Mouse (Mus musculus): ENCODE measurements around the gene Ptpn22. TPM values are rescaled to one million over a fixed set of nuclear protein-coding genes. Genes with fewer than 3 reads are reported as not detected.

Gene Ptpn22
- polyA plus RNA-seq, 1 experiment = 0.92 TPM

GRCm38 (mm10) chr3:103857036-103857805 is 2.4 kb upstream of the Ptpn22 start:
- DNase-seq (ENCODE audit: extremely low spot score in 1 of 2, low spot score in 1 of 2) = no peak

GRCm38 (mm10) chr3:103857977-103858563 is 1.5 kb upstream of the Ptpn22 start:
- no peak for DNase-seq (ENCODE audit: extremely low spot score in 1 of 2, low spot score in 1 of 2)

- DNase-seq (ENCODE audit: extremely low spot score in 1 of 2, low spot score in 1 of 2) = no peak
Observed at GRCm38 (mm10) chr3:103859851-103860391, 326 bp downstream of the Ptpn22 start.

- no peak for DNase-seq (ENCODE audit: extremely low spot score in 1 of 2, low spot score in 1 of 2)
Observed at GRCm38 (mm10) chr3:103862721-103863220, 3.2 kb downstream of the Ptpn22 start.

GRCm38 (mm10) chr3:103864200-103864599 is 4.6 kb downstream of the Ptpn22 start:
- no peak for DNase-seq (ENCODE audit: extremely low spot score in 1 of 2, low spot score in 1 of 2)

GRCm38 (mm10) chr3:103867424-103867971 is 7.9 kb downstream of the Ptpn22 start:
- no peak for DNase-seq (ENCODE audit: extremely low spot score in 1 of 2, low spot score in 1 of 2)

GRCm38 (mm10) chr3:103868008-103868407 is 8.4 kb downstream of the Ptpn22 start:
- DNase-seq (ENCODE audit: extremely low spot score in 1 of 2, low spot score in 1 of 2) = no peak

- DNase-seq (ENCODE audit: extremely low spot score in 1 of 2, low spot score in 1 of 2) = no peak
Observed at GRCm38 (mm10) chr3:103872663-103873098, 13.1 kb downstream of the Ptpn22 start.

- no peak for DNase-seq (ENCODE audit: extremely low spot score in 1 of 2, low spot score in 1 of 2)
Observed at GRCm38 (mm10) chr3:103874329-103874728, 14.7 kb downstream of the Ptpn22 start.

- peak in 1 of 2 experiments; percentile 10 for DNase-seq (ENCODE audit: extremely low spot score in 1 of 2, low spot score in 1 of 2)
Observed at GRCm38 (mm10) chr3:103885946-103886345, 26.4 kb downstream of the Ptpn22 start.

GRCm38 (mm10) chr3:103887581-103887980 is 28.0 kb downstream of the Ptpn22 start:
- peak in 1 of 2 experiments; percentile 79 for DNase-seq (ENCODE audit: extremely low spot score in 1 of 2, low spot score in 1 of 2)

- no peak for DNase-seq (ENCODE audit: extremely low spot score in 1 of 2, low spot score in 1 of 2)
Observed at GRCm38 (mm10) chr3:103893374-103893773, 33.8 kb downstream of the Ptpn22 start.

GRCm38 (mm10) chr3:103904705-103905104 is 45.1 kb downstream of the Ptpn22 start:
- no peak for DNase-seq (ENCODE audit: extremely low spot score in 1 of 2, low spot score in 1 of 2)

GRCm38 (mm10) chr3:103907335-103908030 is 47.9 kb downstream of the Ptpn22 start:
- no peak for DNase-seq (ENCODE audit: extremely low spot score in 1 of 2, low spot score in 1 of 2)

GRCm38 (mm10) chr3:103908781-103909180 is 49.2 kb downstream of the Ptpn22 start:
- no peak for DNase-seq (ENCODE audit: extremely low spot score in 1 of 2, low spot score in 1 of 2)

- DNase-seq (ENCODE audit: extremely low spot score in 1 of 2, low spot score in 1 of 2) = peak in 1 of 2 experiments; percentile 30
Observed at GRCm38 (mm10) chr3:103913451-103913961, 53.9 kb downstream of the Ptpn22 start.

- DNase-seq (ENCODE audit: extremely low spot score in 1 of 2, low spot score in 1 of 2) = peak; percentile 98
Observed at GRCm38 (mm10) chr3:103914010-103914669, 54.5 kb downstream of the Ptpn22 start, which contains the start of gene Rsbn1. Rsbn1 (plus strand) TSS chr3:103914120.

GRCm38 (mm10) chr3:103914732-103915508 is 55.3 kb downstream of the Ptpn22 start:
- peak; percentile 16 to 33 for DNase-seq (ENCODE audit: extremely low spot score in 1 of 2, low spot score in 1 of 2)

- DNase-seq (ENCODE audit: extremely low spot score in 1 of 2, low spot score in 1 of 2) = no peak
Observed at GRCm38 (mm10) chr3:103915509-103915896, 55.9 kb downstream of the Ptpn22 start.
